Mouse (Mus musculus) cerebellum, adult 2 months (tissue): ENCODE measurements around the gene Bmper. TPM values are rescaled to one million over a fixed set of nuclear protein-coding genes. Genes with fewer than 3 reads are reported as not detected.
A peak's percentile ranks its signal among the peaks of the same experiment; 100 is the strongest.

Source experiments
- DNase-seq, 2 experiments: peaks; one replicate each; pipeline ENCODE4 v3.0.0; 2021
- H3K27ac ChIP-seq: fragments of 200-500 bp; 2 replicates; pipeline ENCODE4 v1.5.1; 2012; ENCODE audit warnings: low read length, control low read depth, inconsistent platforms; ENCODE audit not compliant: insufficient read depth
- H3K27me3 ChIP-seq: fragments of 200-500 bp; 2 replicates; pipeline ENCODE4 v1.6.1; 2012; ENCODE audit warnings: inconsistent platforms, mild to moderate bottlenecking, low read length, moderate library complexity; ENCODE audit not compliant: control insufficient read depth, insufficient read depth
- H3K4me1 ChIP-seq: fragments of 200-500 bp; 2 replicates; pipeline ENCODE4 v1.6.1; 2011; ENCODE audit warnings: low read length; ENCODE audit not compliant: control insufficient read depth, insufficient read depth
- H3K4me3 ChIP-seq: fragments of 200-500 bp; replicated peaks from 2 replicates; pipeline ENCODE3; 2011; ENCODE audit warnings: mild to moderate bottlenecking, low read depth, low read length, control low read depth; ENCODE audit not compliant: insufficient read depth
- CTCF ChIP-seq: fragments of 200-500 bp; IDR thresholded peaks from 2 replicates; pipeline ENCODE4 v1.5.1; 2011; ENCODE audit warnings: low read depth, mild to moderate bottlenecking, control low read depth, low read length, moderate library complexity, borderline replicate concordance; ENCODE audit not compliant: insufficient read depth
- POLR2A ChIP-seq: fragments of 200-500 bp; IDR thresholded peaks from 2 replicates; pipeline ENCODE4 v1.6.1; 2011; ENCODE audit warnings: low read length, control low read depth, borderline replicate concordance; ENCODE audit not compliant: insufficient read depth
- WGBS: fragments of 180-500 bp; shearing (Covaris S2); methylation state at CpG from one replicate; pipeline ENCODE4 v1.1.7; 2018; 5-methylcytosine and 5-hydroxymethylcytosine counted together
- polyA plus RNA-seq: library from polyadenylated mRNA; depleted of rRNA; stranded (reverse); fragments of >200 nt; gene quantifications from 2 replicates; pipeline ENCODE4 v1.2.3, GENCODE M21; 2012

Bmper gene
- polyA plus RNA-seq, 1 experiment, result 3.5 TPM

- DNase-seq, result no peak
- WGBS, result 83% methylated on average over 6 of the region's 6 CpGs
- Histone ChIP-seq H3K4me1 (no peaks in the 10 kb centered on the region), H3K27me3 (no peaks in the 10 kb centered on the region), H3K4me3 (no peak overlapping the region), H3K27ac (no peak overlapping the region)
- TF ChIP-seq CTCF (no peak), POLR2A (no peak)
Measured at GRCm38 (mm10) chr9:23236635-23237279, 13.9 kb downstream of the Bmper start.

GRCm38 (mm10) chr9:23239011-23239410 is 16.1 kb downstream of the Bmper start:
- TF ChIP-seq POLR2A, result no peak
- no peak for TF ChIP-seq CTCF
- DNase-seq, result no peak
- 65% methylated on average over 2 of the region's 2 CpGs for WGBS
- Histone ChIP-seq H3K27ac (no peak overlapping the region), H3K27me3 (no peaks in the 10 kb centered on the region), H3K4me3 (no peak overlapping the region), H3K4me1 (no peaks in the 10 kb centered on the region)

DNA sequence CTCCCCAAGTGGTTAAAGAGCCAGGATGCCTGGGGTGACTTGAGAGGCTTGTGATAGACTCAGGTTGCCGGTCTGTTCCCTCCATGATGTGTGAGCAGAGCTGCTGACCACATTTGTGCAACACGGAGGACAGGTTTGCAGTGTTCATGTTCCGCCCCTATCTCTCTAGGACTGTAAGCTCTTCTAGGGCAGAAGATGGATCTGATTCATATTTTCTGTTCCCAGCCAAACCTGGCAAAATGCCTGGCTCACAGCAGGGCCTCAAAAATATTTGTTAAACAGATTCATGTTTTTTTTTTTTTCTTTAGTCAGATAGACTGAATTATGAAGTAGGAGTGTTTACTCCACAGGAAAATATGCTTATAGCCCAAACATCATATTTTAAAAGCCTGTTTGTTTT is 20.0 kb downstream of the Bmper start:
- Histone ChIP-seq H3K4me3 (no peak overlapping the region), H3K4me1 (no peaks in the 10 kb centered on the region), H3K27me3 (no peaks in the 10 kb centered on the region), H3K27ac (no peak overlapping the region)
- WGBS, result 26% methylated on average over 3 of the region's 3 CpGs
- peak; percentile 44 to 53 for DNase-seq
- TF ChIP-seq CTCF (no peak), POLR2A (no peak)

DNA sequence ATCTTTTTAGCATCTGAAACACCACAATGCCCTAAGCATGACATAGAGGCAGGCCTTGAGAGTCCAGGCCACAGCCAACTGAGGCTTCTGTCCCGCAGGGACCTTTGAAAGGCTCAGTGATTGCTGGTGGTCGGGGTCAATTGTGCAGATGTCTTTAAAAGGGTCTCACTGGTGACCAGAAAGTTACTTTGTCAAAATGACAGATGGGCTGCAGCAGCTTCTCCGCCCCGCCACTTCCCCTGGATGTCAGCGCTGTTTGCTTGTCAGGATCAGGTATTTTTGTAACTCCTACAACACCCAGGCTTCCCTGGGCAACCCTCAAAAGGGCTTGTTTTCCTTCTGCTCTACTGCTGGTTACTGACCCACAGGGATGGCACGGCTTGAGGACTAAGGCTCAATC is 21.0 kb downstream of the Bmper start:
- Histone ChIP-seq H3K4me3 (no peak overlapping the region), H3K27me3 (no peaks in the 10 kb centered on the region), H3K27ac (no peak overlapping the region), H3K4me1 (no peaks in the 10 kb centered on the region)
- no peak for DNase-seq
- 61% methylated on average over 6 of the region's 6 CpGs for WGBS
- no peak for TF ChIP-seq POLR2A
- TF ChIP-seq CTCF, result no peak

DNA sequence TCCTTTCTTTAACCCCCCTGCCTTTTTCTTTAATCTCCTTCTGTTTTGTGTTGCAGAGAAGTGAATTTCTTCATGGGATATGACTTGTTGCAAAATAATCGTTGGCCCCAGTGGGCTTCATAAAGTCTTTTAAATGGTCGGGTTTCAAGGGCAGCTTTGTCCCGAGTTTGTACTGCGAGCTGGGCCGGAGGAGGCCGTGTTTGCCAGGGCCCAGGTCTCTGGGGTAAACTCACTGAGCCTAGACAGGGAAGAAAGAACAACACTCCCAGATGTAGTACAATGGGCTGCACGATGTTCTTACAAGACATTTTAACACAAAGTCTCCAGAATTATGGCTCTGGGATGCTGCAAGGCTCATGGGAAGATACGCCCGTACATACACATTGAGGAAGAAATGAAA is 23.5 kb downstream of the Bmper start:
- Histone ChIP-seq H3K4me1 (no peaks in the 10 kb centered on the region), H3K27ac (no peak overlapping the region), H3K4me3 (no peak overlapping the region), H3K27me3 (no peaks in the 10 kb centered on the region)
- WGBS, result 76% methylated on average over 9 of the region's 9 CpGs
- DNase-seq, result no peak
- no peak for TF ChIP-seq CTCF
- TF ChIP-seq POLR2A, result no peak

- TF ChIP-seq CTCF (peak; percentile 85), POLR2A (no peak)
- Histone ChIP-seq H3K27ac (no peak overlapping the region), H3K4me1 (no peaks in the 10 kb centered on the region), H3K4me3 (no peak overlapping the region), H3K27me3 (no peaks in the 10 kb centered on the region)
- WGBS, result 14% methylated on average over 5 of the region's 5 CpGs
- DNase-seq, result peak; percentile 59 to 63
Measured at GRCm38 (mm10) chr9:23250026-23250425, 27.1 kb downstream of the Bmper start.

GRCm38 (mm10) chr9:23251001-23251400 is 28.1 kb downstream of the Bmper start:
- no peak for DNase-seq
- TF ChIP-seq CTCF, result no peak
- no peak for TF ChIP-seq POLR2A
- Histone ChIP-seq H3K27ac (no peak overlapping the region), H3K4me1 (no peaks in the 10 kb centered on the region), H3K4me3 (no peak overlapping the region), H3K27me3 (no peaks in the 10 kb centered on the region)
- WGBS, result 90% methylated on average over 6 of the region's 6 CpGs

DNA sequence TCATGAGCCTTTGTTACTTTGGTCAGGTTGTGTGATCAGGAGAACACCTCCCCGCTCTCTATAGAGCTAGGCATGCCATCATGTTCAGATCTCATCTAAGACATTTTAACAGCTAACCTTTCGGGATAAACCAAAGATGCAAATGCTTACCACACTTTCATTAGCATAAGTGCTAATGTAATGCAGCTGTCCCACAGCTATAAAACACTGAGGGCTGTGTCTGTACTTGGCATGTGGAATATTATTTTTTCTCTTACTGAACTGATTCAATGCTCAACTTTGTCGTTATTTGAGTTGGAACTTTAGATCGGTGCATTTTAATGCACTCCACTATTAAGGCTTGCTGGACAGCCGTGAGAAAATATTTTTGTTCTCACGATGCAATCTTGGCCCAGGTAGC is 30.7 kb downstream of the Bmper start:
- H3K27me3 ChIP-seq, result no peaks in the 10 kb centered on the region
- no peak overlapping the region for H3K27ac ChIP-seq
- 88% methylated on average over 6 of the region's 6 CpGs for WGBS
- no peaks in the 10 kb centered on the region for H3K4me1 ChIP-seq
- no peak for DNase-seq
- TF ChIP-seq CTCF (no peak), POLR2A (no peak)
- H3K4me3 ChIP-seq, result no peak overlapping the region
